Mouse (Mus musculus) left cerebral cortex, adult 2 months (tissue): ENCODE measurements around the gene Vps26a. TPM values are rescaled to one million over a fixed set of nuclear protein-coding genes. Genes with fewer than 3 reads are reported as not detected.
"Not testable (repeated sequence)": the region's sequence is repeated elsewhere in the genome, so short reads cannot be mapped to it uniquely, and the experiment has no call there.

Experiments used
- DNase-seq, 2 experiments: peaks; one replicate each; pipeline ENCODE4 v3.0.0; 2021 to 2022; ENCODE audit warnings: low spot score in 2 of 2, mixed read lengths in 1 of 2; ENCODE audit errors: extremely low spot score in 1 of 2
- H3K27ac ChIP-seq: fragments of 200-600 bp; 2 replicates; pipeline ENCODE4 v1.8.1; 2022
- H3K4me3 ChIP-seq: fragments of 200-600 bp; 2 replicates; pipeline ENCODE4 v1.8.1; 2022
- CTCF ChIP-seq: fragments of 200-600 bp; IDR thresholded peaks from 2 replicates; pipeline ENCODE4 v1.8.1; 2022; ENCODE audit warnings: antibody characterized with exemption, mild to moderate bottlenecking, moderate library complexity
- intact Hi-C: fragments of 180-260 bp; cut with DNase I; formaldehyde crosslinking; loops from one replicate; pipeline ENCODE4 v1.15.1; 2025
- total RNA-seq, 2 experiments: library from RNA; stranded (reverse); gene quantifications; 2 replicates each; pipeline ENCODE4 v1.2.3; 2021

Vps26a gene
- total RNA-seq, 2 experiments from 2014 or later = 46.9 to 47.4 TPM

- DNase-seq = peak; percentile 47 to 55
These were observed 13.7 kb upstream of the Vps26a start for GRCm38 (mm10) chr10:62500088-62500915.

GRCm38 (mm10) chr10:62491681-62492080, 5.1 kb upstream of the Vps26a start:
- intact Hi-C loops, H3K27ac ChIP-seq, H3K4me3 ChIP-seq: not testable (repeated sequence)

More at GRCm38 (mm10) chr10:62500088-62500915, 13.7 kb upstream of the Vps26a start:
- TF ChIP-seq CTCF = peak; percentile 89
- Histone ChIP-seq H3K4me3 (no peak overlapping the region), H3K27ac (no peak overlapping the region)
- intact Hi-C loops = loop anchor here (1.0 kb wide), 1 partner anchor 49 kb away; no protein-coding TSS in a partner anchor

GRCm38 (mm10) chr10:62488266-62488665, 1.7 kb upstream of the Vps26a start:
- peak; percentile 77 for TF ChIP-seq CTCF
- no peak overlapping the region for H3K4me3 ChIP-seq
- H3K27ac ChIP-seq = no peak overlapping the region
- intact Hi-C loops = loop anchor here (5.0 kb wide), 2 partner anchors 301 to 534 kb away; partner anchors contain the start of genes Hnrnph3 and Pbld2
- DNase-seq = peak; percentile 24 to 40

More at GRCm38 (mm10) chr10:62491681-62492080, 5.1 kb upstream of the Vps26a start:
- DNase-seq = not testable (repeated sequence)

- DNase-seq = peak; percentile 15 to 17
- Histone ChIP-seq H3K27ac (peak overlapping the region; percentile 83), H3K4me3 (peak overlapping the region; percentile 86)
- intact Hi-C loops = loop anchor here (2.0 to 5.0 kb wide), 5 partner anchors 37 to 536 kb away; partner anchors contain the start of genes 4930507D05Rik, Ddx50, Hnrnph3 and Pbld2
- TF ChIP-seq CTCF = no peak
These were observed 575 bp downstream of the Vps26a start for GRCm38 (mm10) chr10:62485878-62486582.

- no peak; the same call in 1 of the 2 replicates for TF ChIP-seq CTCF
- no peak overlapping the region for H3K4me3 ChIP-seq
- no peak overlapping the region for H3K27ac ChIP-seq
- intact Hi-C loops = no loop called here
- DNase-seq = no peak
These were observed 5.3 kb downstream of the Vps26a start for GRCm38 (mm10) chr10:62481108-62481852.

- intact Hi-C loops = no loop called here
- DNase-seq = no peak
These were observed 9.6 kb downstream of the Vps26a start for GRCm38 (mm10) chr10:62476980-62477379.

GRCm38 (mm10) chr10:62474944-62475343, 11.7 kb downstream of the Vps26a start:
- Histone ChIP-seq H3K4me3 (no peak overlapping the region), H3K27ac (no peak overlapping the region)
- intact Hi-C loops = no loop called here
- no peak for TF ChIP-seq CTCF
- no peak for DNase-seq

More at GRCm38 (mm10) chr10:62476980-62477379, 9.6 kb downstream of the Vps26a start:
- no peak for TF ChIP-seq CTCF
- no peak overlapping the region for H3K27ac ChIP-seq
- no peak overlapping the region for H3K4me3 ChIP-seq

- H3K27ac ChIP-seq = no peak overlapping the region
- intact Hi-C loops = no loop called here
- no peak overlapping the region for H3K4me3 ChIP-seq
- no peak for DNase-seq
- no peak for TF ChIP-seq CTCF
These were observed 15.5 kb downstream of the Vps26a start for GRCm38 (mm10) chr10:62471105-62471504.

GRCm38 (mm10) chr10:62469736-62470135, 16.9 kb downstream of the Vps26a start:
- Histone ChIP-seq H3K4me3 (no peak overlapping the region), H3K27ac (no peak overlapping the region)
- TF ChIP-seq CTCF = no peak
- intact Hi-C loops = no loop called here
- DNase-seq = no peak

GRCm38 (mm10) chr10:62461321-62461720, 25.3 kb downstream of the Vps26a start:
- DNase-seq = no peak
- intact Hi-C loops = no loop called here
- Histone ChIP-seq H3K27ac (no peak overlapping the region), H3K4me3 (no peak overlapping the region)
- TF ChIP-seq CTCF = no peak

GRCm38 (mm10) chr10:62452001-62452400, 34.6 kb downstream of the Vps26a start:
- H3K4me3 ChIP-seq, DNase-seq, H3K27ac ChIP-seq, intact Hi-C loops: not testable (repeated sequence)
